Mouse (Mus musculus): ENCODE measurements around the gene Strip1.
A peak's percentile ranks its signal among the peaks of the same experiment; 100 is the strongest.
"Not testable (repeated sequence)": the region's sequence is repeated elsewhere in the genome, so short reads cannot be mapped to it uniquely, and the experiment has no call there.

Gene Strip1

GRCm38 (mm10) chr3:107631523-107631958, at the start of gene Strip1:
Gene Strip1 (minus strand): TSS chr3:107631694.
- DNase-seq (ENCODE audit: low spot score in 2 of 2), result peak; percentile 88 to 91

- DNase-seq (ENCODE audit: low spot score in 2 of 2), result no peak
Measured at GRCm38 (mm10) chr3:107680790-107681576, 49.5 kb upstream of the Strip1 start.

GRCm38 (mm10) chr3:107671509-107671908, 40.0 kb upstream of the Strip1 start:
- DNase-seq (ENCODE audit: low spot score in 2 of 2), result no peak

- DNase-seq (ENCODE audit: low spot score in 2 of 2), result no peak
Measured at GRCm38 (mm10) chr3:107670500-107670899, 39.0 kb upstream of the Strip1 start.

- no peak for DNase-seq (ENCODE audit: low spot score in 2 of 2)
Measured at GRCm38 (mm10) chr3:107668786-107669185, 37.3 kb upstream of the Strip1 start.

- no peak for DNase-seq (ENCODE audit: low spot score in 2 of 2)
Measured at GRCm38 (mm10) chr3:107667426-107667825, 35.9 kb upstream of the Strip1 start.

GRCm38 (mm10) chr3:107664641-107665040, 33.1 kb upstream of the Strip1 start:
- no peak for DNase-seq (ENCODE audit: low spot score in 2 of 2)

GRCm38 (mm10) chr3:107659000-107659399, 27.5 kb upstream of the Strip1 start:
- DNase-seq (ENCODE audit: low spot score in 2 of 2), result no peak

- DNase-seq (ENCODE audit: low spot score in 2 of 2), result no peak
Measured at GRCm38 (mm10) chr3:107656888-107657287, 25.4 kb upstream of the Strip1 start.

- DNase-seq (ENCODE audit: low spot score in 2 of 2), result no peak
Measured at GRCm38 (mm10) chr3:107656151-107656550, 24.7 kb upstream of the Strip1 start.

GRCm38 (mm10) chr3:107655491-107655890, 24.0 kb upstream of the Strip1 start:
- DNase-seq (ENCODE audit: low spot score in 2 of 2), result no peak

GRCm38 (mm10) chr3:107654861-107655260, 23.4 kb upstream of the Strip1 start:
- DNase-seq (ENCODE audit: low spot score in 2 of 2), result no peak

GRCm38 (mm10) chr3:107652968-107653367, 21.5 kb upstream of the Strip1 start:
- DNase-seq (ENCODE audit: low spot score in 2 of 2), result no peak

GRCm38 (mm10) chr3:107650276-107650675, 18.8 kb upstream of the Strip1 start:
- not testable (repeated sequence) for DNase-seq (ENCODE audit: low spot score in 2 of 2)

- DNase-seq (ENCODE audit: low spot score in 2 of 2), result no peak
Measured at GRCm38 (mm10) chr3:107646947-107647346, 15.5 kb upstream of the Strip1 start.

- peak in 1 of 2 experiments; percentile 5 for DNase-seq (ENCODE audit: low spot score in 2 of 2)
Measured at GRCm38 (mm10) chr3:107637606-107638172, 6.2 kb upstream of the Strip1 start.

- no peak for DNase-seq (ENCODE audit: low spot score in 2 of 2)
Measured at GRCm38 (mm10) chr3:107636236-107636635, 4.7 kb upstream of the Strip1 start.

GRCm38 (mm10) chr3:107635836-107636235, 4.3 kb upstream of the Strip1 start:
- DNase-seq (ENCODE audit: low spot score in 2 of 2), result no peak

GRCm38 (mm10) chr3:107633906-107634305, 2.4 kb upstream of the Strip1 start:
- no peak for DNase-seq (ENCODE audit: low spot score in 2 of 2)

GRCm38 (mm10) chr3:107632786-107633185, 1.3 kb upstream of the Strip1 start:
- DNase-seq (ENCODE audit: low spot score in 2 of 2), result no peak

- peak in 1 of 2 experiments; percentile 49 for DNase-seq (ENCODE audit: low spot score in 2 of 2)
Measured at GRCm38 (mm10) chr3:107630682-107631522, 592 bp downstream of the Strip1 start, which contains the start of gene Gm10961. Gene Gm10961 (plus strand): TSS chr3:107631322.

GRCm38 (mm10) chr3:107629411-107629810, 2.1 kb downstream of the Strip1 start:
- no peak for DNase-seq (ENCODE audit: low spot score in 2 of 2)
